Mouse (Mus musculus): Measurements from ENCODE around the gene Disp1. TPM values are rescaled to one million over a fixed set of nuclear protein-coding genes. Genes with fewer than 3 reads are reported as not detected.

Disp1 gene
- polyA plus RNA-seq, 1 experiment from 2014 or later, result 9.7 TPM

- Histone ChIP-seq H3K9me3 (no peaks in the 10 kb centered on the region), H3K9ac (no peak overlapping the region), H3K4me2 (no peak overlapping the region), H3K36me3 (no peaks in the 10 kb centered on the region), H3K27ac (peak overlapping the region; percentile 79; the same call in 1 of the 2 replicates), H3K4me3 (no peak overlapping the region), H3K27me3 (no peaks in the 10 kb centered on the region), H3K4me1 (replicated peaks) (peaks cover 37% of the 10 kb centered on the region)
- WGBS, result 49% methylated on average over 2 of the region's 2 CpGs
- peak; percentile 52; the same call in 1 of the 2 replicates for ATAC-seq (ENCODE audit: low FRiP score)
Observed at GRCm38 (mm10) chr1:183141329-183141728, 80.0 kb downstream of the Disp1 start.

- Histone ChIP-seq H3K9ac (no peak overlapping the region; the same call in 1 of the 2 replicates), H3K4me3 (no peak overlapping the region), H3K27ac (peak overlapping the region; percentile 79), H3K9me3 (no peaks in the 10 kb centered on the region), H3K4me1 (replicated peaks) (peaks cover 34% of the 10 kb centered on the region), H3K4me2 (no peak overlapping the region), H3K27me3 (no peaks in the 10 kb centered on the region), H3K36me3 (no peaks in the 10 kb centered on the region; the same call in 1 of the 2 replicates)
- ATAC-seq (ENCODE audit: low FRiP score), result peak; percentile 52; the same call in 1 of the 2 replicates
- 55% methylated on average over 12 of the region's 12 CpGs for WGBS
Observed at GRCm38 (mm10) chr1:183140511-183141268, 80.6 kb downstream of the Disp1 start.

DNA sequence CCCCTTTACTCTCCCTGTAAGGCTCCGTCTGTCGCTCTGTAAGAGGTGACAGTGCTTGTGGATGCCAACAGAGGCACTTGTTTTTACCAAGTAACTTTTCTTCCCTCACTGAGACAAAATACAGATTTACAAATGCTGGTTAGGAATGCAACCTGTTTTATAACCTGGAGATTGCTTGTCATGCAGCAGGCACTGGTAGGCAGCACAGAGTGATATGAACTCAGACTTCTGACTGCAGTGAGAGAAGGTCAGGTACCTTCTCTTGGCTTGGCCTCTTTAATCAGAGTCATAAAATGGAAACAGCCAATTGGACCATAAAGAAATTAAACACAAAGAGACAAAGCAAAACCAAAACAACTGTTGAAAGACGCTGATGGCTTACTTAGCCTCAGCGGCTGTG is 83.2 kb downstream of the Disp1 start:
- 65% methylated on average over 4 of the region's 4 CpGs for WGBS
- Histone ChIP-seq H3K27me3 (no peaks in the 10 kb centered on the region), H3K36me3 (peaks cover 7% of the 10 kb centered on the region; the same call in 1 of the 2 replicates), H3K9me3 (no peaks in the 10 kb centered on the region), H3K27ac (no peak overlapping the region), H3K4me1 (replicated peaks) (peaks cover 28% of the 10 kb centered on the region), H3K4me2 (no peak overlapping the region), H3K4me3 (no peak overlapping the region), H3K9ac (no peak overlapping the region)
- no peak for ATAC-seq (ENCODE audit: low FRiP score)

DNA sequence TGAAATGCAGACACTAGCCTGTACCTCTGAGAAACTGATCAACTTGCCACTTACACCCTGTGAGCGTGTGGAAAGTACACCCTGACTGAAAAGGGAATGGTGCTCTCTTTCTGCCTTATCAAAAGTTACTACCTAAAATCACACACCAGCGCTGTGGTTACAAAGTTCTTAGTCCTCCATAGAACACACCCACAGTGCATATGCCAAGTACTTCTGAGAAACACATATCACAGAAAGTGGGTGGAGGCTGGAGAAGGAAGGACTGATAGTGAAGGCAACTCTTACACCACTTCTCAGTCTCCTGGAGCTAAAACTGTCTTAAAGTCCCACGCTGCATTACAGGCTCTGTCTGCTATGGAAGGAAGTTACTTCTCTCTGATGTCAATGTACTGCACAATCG is 86.9 kb downstream of the Disp1 start:
- Histone ChIP-seq H3K9me3 (no peaks in the 10 kb centered on the region), H3K4me2 (no peak overlapping the region), H3K9ac (no peak overlapping the region), H3K4me3 (no peak overlapping the region), H3K4me1 (replicated peaks) (peaks cover 22% of the 10 kb centered on the region), H3K27me3 (no peaks in the 10 kb centered on the region), H3K36me3 (peaks cover 7% of the 10 kb centered on the region; the same call in 1 of the 2 replicates), H3K27ac (no peak overlapping the region)
- WGBS, result 90% methylated on average over 4 of the region's 4 CpGs
- no peak for ATAC-seq (ENCODE audit: low FRiP score)

DNA sequence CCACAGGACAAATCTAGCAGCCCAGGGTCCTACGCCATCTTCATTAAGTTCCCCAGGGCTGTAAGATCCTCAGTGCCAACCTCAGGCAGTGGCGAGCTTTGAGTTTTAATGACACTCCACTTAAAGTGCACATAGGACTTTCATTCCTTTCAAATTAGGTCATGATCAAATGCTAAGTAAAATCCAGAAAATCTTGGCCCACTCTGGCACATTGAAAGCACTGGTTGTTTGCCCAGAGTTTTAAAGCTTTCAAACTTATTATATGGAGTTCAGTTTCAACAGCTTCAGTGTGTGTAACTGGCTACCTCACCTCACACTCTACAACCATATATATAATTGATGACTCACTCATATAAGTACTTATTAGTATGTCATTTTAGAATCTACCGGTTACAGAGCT is 87.9 kb downstream of the Disp1 start:
- H3K9ac ChIP-seq, result no peak overlapping the region
- ATAC-seq (ENCODE audit: low FRiP score), result no peak
- peaks cover 21% of the 10 kb centered on the region for H3K4me1 ChIP-seq (replicated peaks)
- H3K36me3 ChIP-seq, result peaks cover 7% of the 10 kb centered on the region; the same call in 1 of the 2 replicates
- H3K9me3 ChIP-seq, result no peaks in the 10 kb centered on the region
- 83% methylated on average over 3 of the region's 3 CpGs for WGBS
- no peak overlapping the region for H3K4me3 ChIP-seq
- H3K27ac ChIP-seq, result no peak overlapping the region
- no peak overlapping the region for H3K4me2 ChIP-seq
- no peaks in the 10 kb centered on the region for H3K27me3 ChIP-seq

GRCm38 (mm10) chr1:183127246-183127645 is 94.1 kb downstream of the Disp1 start:
- Histone ChIP-seq H3K36me3 (no peaks in the 10 kb centered on the region), H3K4me3 (no peak overlapping the region), H3K27ac (no peak overlapping the region), H3K9me3 (no peaks in the 10 kb centered on the region), H3K27me3 (no peaks in the 10 kb centered on the region), H3K4me1 (replicated peaks) (peaks cover 23% of the 10 kb centered on the region), H3K9ac (no peak overlapping the region), H3K4me2 (no peak overlapping the region)
- ATAC-seq (ENCODE audit: low FRiP score), result no peak
- WGBS, result 87% methylated on average over 4 of the region's 4 CpGs

DNA sequence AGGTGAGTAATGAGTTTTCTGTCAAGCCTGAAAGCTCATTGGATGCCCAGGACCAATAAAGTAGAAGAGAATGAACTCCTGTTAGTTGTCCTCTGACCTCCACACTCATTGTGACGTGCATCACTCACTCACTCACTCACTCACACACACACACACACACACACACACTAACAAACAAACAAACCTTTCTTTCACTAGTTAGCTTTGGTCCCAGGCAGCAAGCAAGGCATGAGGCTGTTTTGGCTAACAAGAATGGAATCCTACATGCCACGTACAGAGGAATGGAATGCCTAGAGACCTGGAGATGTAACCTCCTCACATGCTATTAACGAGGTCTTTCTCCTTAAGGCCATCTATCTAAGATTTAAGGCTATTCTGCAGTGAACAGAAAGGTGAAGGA is 97.6 kb downstream of the Disp1 start:
- ATAC-seq (ENCODE audit: low FRiP score), result no peak
- Histone ChIP-seq H3K4me1 (replicated peaks) (peaks cover 24% of the 10 kb centered on the region), H3K4me3 (no peak overlapping the region), H3K9me3 (no peaks in the 10 kb centered on the region), H3K9ac (no peak overlapping the region), H3K36me3 (no peaks in the 10 kb centered on the region), H3K27me3 (no peaks in the 10 kb centered on the region), H3K4me2 (no peak overlapping the region), H3K27ac (no peak overlapping the region)
- WGBS, result 42% methylated on average over 3 of the region's 3 CpGs

- Histone ChIP-seq H3K4me1 (replicated peaks) (peaks cover 41% of the 10 kb centered on the region), H3K4me2 (no peak overlapping the region), H3K9me3 (no peaks in the 10 kb centered on the region), H3K9ac (no peak overlapping the region), H3K27ac (no peak overlapping the region), H3K27me3 (no peaks in the 10 kb centered on the region), H3K4me3 (no peak overlapping the region), H3K36me3 (no peaks in the 10 kb centered on the region)
- WGBS, result 81% methylated on average over 12 of the region's 12 CpGs
- no peak for ATAC-seq (ENCODE audit: low FRiP score)
Observed at GRCm38 (mm10) chr1:183120341-183120923, 100.9 kb downstream of the Disp1 start.

- no peak for ATAC-seq (ENCODE audit: low FRiP score)
- H3K36me3 ChIP-seq, result no peaks in the 10 kb centered on the region
- no peak overlapping the region for H3K4me3 ChIP-seq
- H3K4me2 ChIP-seq, result peak overlapping the region; percentile 17; the same call in 1 of the 2 replicates
- peaks cover 47% of the 10 kb centered on the region for H3K4me1 ChIP-seq (replicated peaks)
- WGBS, result 47% methylated on average over 21 of the region's 21 CpGs
- no peaks in the 10 kb centered on the region for H3K27me3 ChIP-seq
- no peaks in the 10 kb centered on the region for H3K9me3 ChIP-seq
- no peak overlapping the region for H3K9ac ChIP-seq
- H3K27ac ChIP-seq, result peak overlapping the region; percentile 72
Observed at GRCm38 (mm10) chr1:183117827-183118825, 103.2 kb downstream of the Disp1 start.

- Histone ChIP-seq H3K4me3 (no peak overlapping the region), H3K27me3 (no peaks in the 10 kb centered on the region), H3K27ac (peak overlapping the region; percentile 72), H3K36me3 (no peaks in the 10 kb centered on the region), H3K9ac (no peak overlapping the region), H3K4me2 (no peak overlapping the region), H3K4me1 (replicated peaks) (peaks cover 44% of the 10 kb centered on the region), H3K9me3 (no peaks in the 10 kb centered on the region)
- ATAC-seq (ENCODE audit: low FRiP score), result 0 out of 2 replicates have a peak, but pooled peaks have one; percentile 32
- WGBS, result 81% methylated on average over 15 of the region's 15 CpGs
Observed at GRCm38 (mm10) chr1:183116946-183117826, 104.1 kb downstream of the Disp1 start.

DNA sequence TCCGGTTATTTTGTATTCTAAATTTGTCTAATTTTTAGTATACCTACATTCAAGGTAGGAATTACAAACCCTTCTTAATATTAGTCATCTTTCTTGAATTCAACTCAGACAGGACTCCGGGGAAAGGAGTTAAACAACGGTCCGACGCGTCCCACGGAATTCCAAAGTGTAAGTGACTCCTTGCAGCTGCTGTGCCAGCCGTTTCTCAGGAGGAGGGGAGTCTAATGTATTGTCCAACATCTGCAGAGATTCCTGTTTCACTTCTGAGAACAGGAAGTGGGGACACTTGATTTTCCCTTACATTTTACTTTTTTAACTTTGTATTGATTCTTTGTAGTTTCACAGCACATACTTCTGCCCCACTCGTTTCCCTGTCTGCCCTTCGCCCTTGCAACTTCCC is 104.9 kb downstream of the Disp1 start:
- H3K27me3 ChIP-seq, result no peaks in the 10 kb centered on the region
- no peak overlapping the region for H3K4me2 ChIP-seq
- H3K27ac ChIP-seq, result no peak overlapping the region
- H3K4me1 ChIP-seq (replicated peaks), result peaks cover 44% of the 10 kb centered on the region
- no peak overlapping the region for H3K9ac ChIP-seq
- ATAC-seq (ENCODE audit: low FRiP score), result no peak
- 73% methylated on average over 10 of the region's 10 CpGs for WGBS
- H3K4me3 ChIP-seq, result no peak overlapping the region
- no peaks in the 10 kb centered on the region for H3K36me3 ChIP-seq
- no peaks in the 10 kb centered on the region for H3K9me3 ChIP-seq

Measured in hindbrain, embryonic 13.5 days (tissue).